Mouse (Mus musculus): Measurements from ENCODE around the gene Fcna. TPM values are rescaled to one million over a fixed set of nuclear protein-coding genes. Genes with fewer than 3 reads are reported as not detected.
A peak's percentile ranks its signal among the peaks of the same experiment; 100 is the strongest.

Fcna gene
- polyA plus RNA-seq, 1 experiment = not detected

GRCm38 (mm10) chr2:25620852-25621228 is 7.0 kb downstream of the Fcna start:
- Histone ChIP-seq H3K36me3 (ENCODE audit: control insufficient read depth, insufficient read depth, low read length, poor library complexity, severe bottlenecking) (no peaks in the 10 kb centered on the region), H3K9me3 (replicated peaks; ENCODE audit: control insufficient read depth, insufficient read depth, low read length, poor library complexity, severe bottlenecking) (no peaks in the 10 kb centered on the region), H3K9ac (ENCODE audit: low read depth, poor library complexity, severe bottlenecking) (no peak overlapping the region), H3K27ac (ENCODE audit: insufficient read depth, low read length) (no peak overlapping the region), H3K27me3 (ENCODE audit: control insufficient read depth, insufficient read depth, low read length, poor library complexity, severe bottlenecking) (0 out of 2 replicates have a peak, but pooled peaks cover 1% of the 10 kb centered on the region), H3K4me3 (ENCODE audit: low read depth, low read length) (no peak overlapping the region), H3K4me1 (ENCODE audit: control insufficient read depth, insufficient read depth, low read length) (no peaks in the 10 kb centered on the region)
- no peak for TF ChIP-seq POLR2A (IDR thresholded peaks at IDR 0.05; ENCODE audit: insufficient read depth, low read length)
- no peak for TF ChIP-seq EP300 (IDR thresholded peaks at IDR 0.05; ENCODE audit: insufficient read depth, low read depth, low read length)
- no peak for TF ChIP-seq CTCF (IDR thresholded peaks at IDR 0.05; ENCODE audit: low read depth, low read length)

- Histone ChIP-seq H3K36me3 (ENCODE audit: control insufficient read depth, insufficient read depth, low read length, poor library complexity, severe bottlenecking) (no peaks in the 10 kb centered on the region), H3K9me3 (replicated peaks; ENCODE audit: control insufficient read depth, insufficient read depth, low read length, poor library complexity, severe bottlenecking) (no peaks in the 10 kb centered on the region), H3K9ac (ENCODE audit: low read depth, poor library complexity, severe bottlenecking) (no peak overlapping the region), H3K27ac (ENCODE audit: insufficient read depth, low read length) (no peak overlapping the region), H3K27me3 (ENCODE audit: control insufficient read depth, insufficient read depth, low read length, poor library complexity, severe bottlenecking) (0 out of 2 replicates have a peak, but pooled peaks cover 1% of the 10 kb centered on the region), H3K4me3 (ENCODE audit: low read depth, low read length) (no peak overlapping the region), H3K4me1 (ENCODE audit: control insufficient read depth, insufficient read depth, low read length) (no peaks in the 10 kb centered on the region)
- TF ChIP-seq CTCF (IDR thresholded peaks at IDR 0.05; ENCODE audit: low read depth, low read length) = no peak
- no peak for TF ChIP-seq EP300 (IDR thresholded peaks at IDR 0.05; ENCODE audit: insufficient read depth, low read depth, low read length)
- TF ChIP-seq POLR2A (IDR thresholded peaks at IDR 0.05; ENCODE audit: insufficient read depth, low read length) = no peak
Measured at GRCm38 (mm10) chr2:25620386-25620785, 7.4 kb downstream of the Fcna start.

GRCm38 (mm10) chr2:25617578-25617977 is 10.3 kb downstream of the Fcna start, which contains the start of gene Ccdc183:
Gene Ccdc183 (minus strand): TSS chr2:25617678.
- H3K27me3 ChIP-seq (ENCODE audit: control insufficient read depth, insufficient read depth, low read length, poor library complexity, severe bottlenecking) = 0 out of 2 replicates have a peak, but pooled peaks cover 1% of the 10 kb centered on the region
- H3K9ac ChIP-seq (ENCODE audit: low read depth, poor library complexity, severe bottlenecking) = no peak within 1 kb of the TSS
- no peaks in the 10 kb centered on the region for H3K9me3 ChIP-seq (replicated peaks; ENCODE audit: control insufficient read depth, insufficient read depth, low read length, poor library complexity, severe bottlenecking)
- H3K4me1 ChIP-seq (ENCODE audit: control insufficient read depth, insufficient read depth, low read length) = no peaks in the 10 kb centered on the region
- H3K36me3 ChIP-seq (ENCODE audit: control insufficient read depth, insufficient read depth, low read length, poor library complexity, severe bottlenecking) = no peaks in the 10 kb centered on the region
- no peak within 1 kb of the TSS for H3K27ac ChIP-seq (ENCODE audit: insufficient read depth, low read length)
- TF ChIP-seq CTCF (IDR thresholded peaks at IDR 0.05; ENCODE audit: low read depth, low read length) (no peak), POLR2A (IDR thresholded peaks at IDR 0.05; ENCODE audit: insufficient read depth, low read length) (no peak), EP300 (IDR thresholded peaks at IDR 0.05; ENCODE audit: insufficient read depth, low read depth, low read length) (no peak)
- H3K4me3 ChIP-seq (ENCODE audit: low read depth, low read length) = peak within 1 kb of the TSS; percentile 14

- Histone ChIP-seq H3K9ac (ENCODE audit: low read depth, poor library complexity, severe bottlenecking) (peak overlapping the region; percentile 15; the same call in 1 of the 2 replicates), H3K27ac (ENCODE audit: insufficient read depth, low read length) (no peak overlapping the region), H3K36me3 (ENCODE audit: control insufficient read depth, insufficient read depth, low read length, poor library complexity, severe bottlenecking) (no peaks in the 10 kb centered on the region), H3K9me3 (replicated peaks; ENCODE audit: control insufficient read depth, insufficient read depth, low read length, poor library complexity, severe bottlenecking) (no peaks in the 10 kb centered on the region), H3K4me3 (ENCODE audit: low read depth, low read length) (peak overlapping the region; percentile 14), H3K27me3 (ENCODE audit: control insufficient read depth, insufficient read depth, low read length, poor library complexity, severe bottlenecking) (0 out of 2 replicates have a peak, but pooled peaks cover 1% of the 10 kb centered on the region), H3K4me1 (ENCODE audit: control insufficient read depth, insufficient read depth, low read length) (no peaks in the 10 kb centered on the region)
- no peak for TF ChIP-seq CTCF (IDR thresholded peaks at IDR 0.05; ENCODE audit: low read depth, low read length)
- TF ChIP-seq POLR2A (IDR thresholded peaks at IDR 0.05; ENCODE audit: insufficient read depth, low read length) = no peak
- no peak for TF ChIP-seq EP300 (IDR thresholded peaks at IDR 0.05; ENCODE audit: insufficient read depth, low read depth, low read length)
Measured at GRCm38 (mm10) chr2:25616398-25616797, 11.4 kb downstream of the Fcna start.

- no peak for TF ChIP-seq CTCF (IDR thresholded peaks at IDR 0.05; ENCODE audit: low read depth, low read length)
- TF ChIP-seq POLR2A (IDR thresholded peaks at IDR 0.05; ENCODE audit: insufficient read depth, low read length) = no peak
- TF ChIP-seq EP300 (IDR thresholded peaks at IDR 0.05; ENCODE audit: insufficient read depth, low read depth, low read length) = no peak
- H3K4me3 ChIP-seq (ENCODE audit: low read depth, low read length) = no peak overlapping the region
- no peaks in the 10 kb centered on the region for H3K4me1 ChIP-seq (ENCODE audit: control insufficient read depth, insufficient read depth, low read length)
- no peak overlapping the region for H3K9ac ChIP-seq (ENCODE audit: low read depth, poor library complexity, severe bottlenecking)
- no peaks in the 10 kb centered on the region for H3K9me3 ChIP-seq (replicated peaks; ENCODE audit: control insufficient read depth, insufficient read depth, low read length, poor library complexity, severe bottlenecking)
- peaks cover 3% of the 10 kb centered on the region; the same call in 1 of the 2 replicates for H3K27me3 ChIP-seq (ENCODE audit: control insufficient read depth, insufficient read depth, low read length, poor library complexity, severe bottlenecking)
- no peak overlapping the region for H3K27ac ChIP-seq (ENCODE audit: insufficient read depth, low read length)
- H3K36me3 ChIP-seq (ENCODE audit: control insufficient read depth, insufficient read depth, low read length, poor library complexity, severe bottlenecking) = no peaks in the 10 kb centered on the region
Measured at GRCm38 (mm10) chr2:25608671-25609070, 19.2 kb downstream of the Fcna start.

- Histone ChIP-seq H3K4me1 (ENCODE audit: control insufficient read depth, insufficient read depth, low read length) (no peaks in the 10 kb centered on the region), H3K36me3 (ENCODE audit: control insufficient read depth, insufficient read depth, low read length, poor library complexity, severe bottlenecking) (no peaks in the 10 kb centered on the region), H3K27ac (ENCODE audit: insufficient read depth, low read length) (no peak within 1 kb of the TSS), H3K9me3 (replicated peaks; ENCODE audit: control insufficient read depth, insufficient read depth, low read length, poor library complexity, severe bottlenecking) (no peaks in the 10 kb centered on the region), H3K4me3 (ENCODE audit: low read depth, low read length) (peak within 1 kb of the TSS; percentile 98), H3K27me3 (ENCODE audit: control insufficient read depth, insufficient read depth, low read length, poor library complexity, severe bottlenecking) (peaks cover 3% of the 10 kb centered on the region; the same call in 1 of the 2 replicates), H3K9ac (ENCODE audit: low read depth, poor library complexity, severe bottlenecking) (peak within 1 kb of the TSS; percentile 97)
- TF ChIP-seq EP300 (IDR thresholded peaks at IDR 0.05; ENCODE audit: insufficient read depth, low read depth, low read length) (0 out of 2 replicates have a peak, but pooled peaks have one; percentile 38), CTCF (IDR thresholded peaks at IDR 0.05; ENCODE audit: low read depth, low read length) (no peak), POLR2A (IDR thresholded peaks at IDR 0.05; ENCODE audit: insufficient read depth, low read length) (no peak)
Measured at GRCm38 (mm10) chr2:25607761-25608622, 19.8 kb downstream of the Fcna start, which contains the start of gene Rabl6. Gene Rabl6 (minus strand): TSS chr2:25608521.
